Mouse (Mus musculus) layer of hippocampus, postnatal 36 days (tissue): ENCODE measurements around the gene Rsad1. TPM values are rescaled to one million over a fixed set of nuclear protein-coding genes. Genes with fewer than 3 reads are reported as not detected.
A peak's percentile ranks its signal among the peaks of the same experiment; 100 is the strongest.

Experiments used
- DNase-seq, 2 experiments: peaks; one replicate each; pipeline ENCODE4 v3.0.0; 2022
- total RNA-seq, 2 experiments: library from RNA; stranded (reverse); gene quantifications; 2 replicates each; pipeline ENCODE4 v1.2.3; 2021

The Rsad1 gene
- total RNA-seq, 2 experiments from 2014 or later, result 9.0 to 9.8 TPM

GRCm38 (mm10) chr11:94548041-94548784 lies 842 bp downstream of the Rsad1 start:
- peak in 1 of 2 experiments; percentile 53 for DNase-seq

GRCm38 (mm10) chr11:94547271-94547670 lies 1.8 kb downstream of the Rsad1 start:
- no peak for DNase-seq

GRCm38 (mm10) chr11:94546381-94546780 lies 2.7 kb downstream of the Rsad1 start:
- DNase-seq, result no peak

- no peak for DNase-seq
Measured at GRCm38 (mm10) chr11:94544422-94544821, 4.6 kb downstream of the Rsad1 start.

- peak; percentile 83 to 84 for DNase-seq
Measured at GRCm38 (mm10) chr11:94543932-94544331, 5.1 kb downstream of the Rsad1 start.

- DNase-seq, result no peak
Measured at GRCm38 (mm10) chr11:94543344-94543743, 5.7 kb downstream of the Rsad1 start.

- no peak for DNase-seq
Measured at GRCm38 (mm10) chr11:94542400-94542799, 6.7 kb downstream of the Rsad1 start.

GRCm38 (mm10) chr11:94539761-94540160 lies 9.3 kb downstream of the Rsad1 start:
- no peak for DNase-seq

- no peak for DNase-seq
Measured at GRCm38 (mm10) chr11:94538733-94539292, 10.2 kb downstream of the Rsad1 start.

- no peak for DNase-seq
Measured at GRCm38 (mm10) chr11:94533171-94533570, 15.9 kb downstream of the Rsad1 start.

- DNase-seq, result no peak
Measured at GRCm38 (mm10) chr11:94528879-94529278, 20.2 kb downstream of the Rsad1 start.

GRCm38 (mm10) chr11:94526171-94526879 lies 22.7 kb downstream of the Rsad1 start:
- no peak for DNase-seq

- DNase-seq, result peak; percentile 50 to 59
Measured at GRCm38 (mm10) chr11:94521219-94521843, 27.7 kb downstream of the Rsad1 start, which contains the start of gene Mycbpap. TSS of gene Mycbpap (minus strand) at chr11:94521742.

GRCm38 (mm10) chr11:94513452-94513851 lies 35.6 kb downstream of the Rsad1 start:
- no peak for DNase-seq

- DNase-seq, result no peak
Measured at GRCm38 (mm10) chr11:94508976-94509375, 40.1 kb downstream of the Rsad1 start.

- no peak for DNase-seq
Measured at GRCm38 (mm10) chr11:94501482-94501881, 47.6 kb downstream of the Rsad1 start.

GRCm38 (mm10) chr11:94500362-94500761 lies 48.7 kb downstream of the Rsad1 start:
- DNase-seq, result no peak

GRCm38 (mm10) chr11:94499661-94500152 lies 49.3 kb downstream of the Rsad1 start, which contains the start of gene Epn3:
TSS of gene Epn3 (minus strand) at chr11:94499974.
- no peak for DNase-seq

- DNase-seq, result peak in 1 of 2 experiments; percentile 36
Measured at GRCm38 (mm10) chr11:94499035-94499434, 50.0 kb downstream of the Rsad1 start.

GRCm38 (mm10) chr11:94498093-94498996 lies 50.7 kb downstream of the Rsad1 start:
- DNase-seq, result peak in 1 of 2 experiments; percentile 30

- DNase-seq, result no peak
Measured at GRCm38 (mm10) chr11:94495415-94495814, 53.6 kb downstream of the Rsad1 start.

- no peak for DNase-seq
Measured at GRCm38 (mm10) chr11:94491749-94492099, 57.3 kb downstream of the Rsad1 start.
